ENCODE assay signal across 20 mouse cellular contexts in the genomic region with DNA sequence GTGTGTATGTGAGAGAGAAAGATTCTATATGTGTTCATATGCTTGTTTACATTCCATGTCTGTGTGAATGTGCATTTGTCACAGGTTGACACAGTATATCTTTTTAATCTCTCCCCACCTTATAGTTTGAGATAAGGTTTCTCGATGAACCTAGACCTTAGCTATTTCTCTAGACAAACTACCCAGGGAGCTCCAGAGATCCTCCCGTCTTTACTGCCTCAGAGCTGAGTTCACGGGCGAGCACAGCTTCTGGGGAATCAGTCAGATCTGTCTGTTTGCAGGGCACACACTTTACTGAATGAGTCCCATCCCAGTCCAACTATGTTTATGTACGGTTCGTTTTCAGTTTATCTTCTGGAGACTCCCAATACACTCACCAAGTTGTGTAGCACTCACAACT. TPM values are rescaled to one million over a fixed set of nuclear protein-coding genes. Genes with fewer than 3 reads are reported as not detected.
A peak's percentile ranks its signal among the peaks of the same experiment; 100 is the strongest.
DNase-seq lines count a peak whose midpoint lies in the region; ATAC-seq and TF ChIP-seq lines count a peak whose summit lies in the region.
"Had no signal": no experiment of that assay in that cellular context is flagged by ENCODE, and none has a peak within 500 bp of the region (broad histone marks: within the 10 kb centered on the region; RNA-seq: fewer than 3 reads in every experiment).

No protein-coding gene starts in this region.

- H3K9me3 ChIP-seq in heart, embryonic 10.5 days = no peaks in the 10 kb centered on the region
- H3K9me3 ChIP-seq in midbrain, postnatal 0 days (ENCODE audit: low read length) = no peaks in the 10 kb centered on the region
- no peaks in the 10 kb centered on the region for H3K9me3 ChIP-seq in midbrain, embryonic 15.5 days
- H3K9me3 ChIP-seq: limb, embryonic 15.5 days; midbrain, embryonic 10.5 days; neural tube, embryonic 15.5 days had no signal

- H3K27ac ChIP-seq in heart, adult 2 months = peak overlapping the region; percentile 62
- H3K27ac ChIP-seq in heart, embryonic 10.5 days = no peak overlapping the region
- H3K27ac ChIP-seq in kidney, adult 2 months (ENCODE audit: insufficient read depth, low read depth, low read length) = peak overlapping the region; percentile 35
- no peak overlapping the region for H3K27ac ChIP-seq in midbrain, postnatal 0 days (ENCODE audit: low read depth, low read length)
- H3K27ac ChIP-seq in midbrain, embryonic 15.5 days = no peak overlapping the region
- H3K27ac ChIP-seq: hindbrain, postnatal 0 days; limb, embryonic 15.5 days; midbrain, embryonic 10.5 days; neural tube, embryonic 15.5 days had no signal

- no peak overlapping the region for H3K9ac ChIP-seq in heart, adult 2 months (ENCODE audit: low read depth, low read length)
- H3K9ac ChIP-seq in midbrain, postnatal 0 days (replicated peaks; ENCODE audit: low read length, poor library complexity, severe bottlenecking) = no peak overlapping the region
- H3K9ac ChIP-seq in midbrain, embryonic 15.5 days = no peak overlapping the region
- H3K9ac ChIP-seq: limb, embryonic 15.5 days; neural tube, embryonic 15.5 days had no signal

- TF ChIP-seq CTCF in heart, adult 2 months (IDR thresholded peaks at IDR 0.05) = no peak
- TF ChIP-seq CTCF in kidney, adult 2 months (conservative IDR thresholded peaks at IDR 0.05; ENCODE audit: insufficient read depth, insufficient read length, low read depth, low read length) = no peak
- no peak for TF ChIP-seq CTCF in midbrain, postnatal 0 days (IDR thresholded peaks at IDR 0.05)

- WGBS in heart, adult 2 months = 61% methylated on average over 6 of the region's 6 CpGs
- 70% methylated on average over 6 of the region's 6 CpGs for WGBS in heart, embryonic 10.5 days
- 63% methylated on average over 6 of the region's 6 CpGs for WGBS in kidney, adult 2 months
- 89% methylated on average over 6 of the region's 6 CpGs for WGBS in midbrain, postnatal 0 days
- 89% methylated on average over 6 of the region's 6 CpGs for WGBS in midbrain, embryonic 15.5 days

- H3K27me3 ChIP-seq in heart, adult 2 months (ENCODE audit: control insufficient read depth, insufficient read depth, low read length) = no peaks in the 10 kb centered on the region
- H3K27me3 ChIP-seq in heart, embryonic 10.5 days (ENCODE audit: insufficient read depth, poor library complexity, severe bottlenecking) = no peaks in the 10 kb centered on the region
- H3K27me3 ChIP-seq in kidney, adult 2 months (replicated peaks; ENCODE audit: control insufficient read depth, insufficient read depth, low read length) = no peaks in the 10 kb centered on the region
- H3K27me3 ChIP-seq in midbrain, postnatal 0 days (ENCODE audit: insufficient read depth, low read length) = no peaks in the 10 kb centered on the region
- H3K27me3 ChIP-seq in midbrain, embryonic 15.5 days (replicated peaks) = no peaks in the 10 kb centered on the region
- H3K27me3 ChIP-seq: limb, embryonic 15.5 days; neural tube, embryonic 15.5 days had no signal

- intact Hi-C loops in heart, adult 2 months (cut with DNase I) = loop anchor here (2.0 kb wide), 1 partner anchor 28 kb away; no protein-coding TSS in a partner anchor

- no peak for DNase-seq in heart, adult 2 months
- DNase-seq in heart, embryonic 10.5 days (ENCODE audit: low spot score) = no peak
- DNase-seq in kidney, adult 2 months = no peak
- no peak for DNase-seq in kidney, adult 11 months
- DNase-seq in midbrain, postnatal 0 days (ENCODE audit: low spot score) = no peak
- DNase-seq in right cerebral cortex, postnatal 14 days = no peak
- no peak for DNase-seq in cerebellum, postnatal 4 days (ENCODE audit: low spot score in 2 of 2)
- DNase-seq: cerebellum, adult 11-12 months; cerebellum, postnatal 25 days; heart, adult 18-20 months; right cerebral cortex, postnatal 4 days; thymus, adult 18-20 months had no signal

- no peak overlapping the region for H3K4me3 ChIP-seq in heart, adult 2 months
- H3K4me3 ChIP-seq in heart, embryonic 10.5 days = no peak overlapping the region
- no peak overlapping the region for H3K4me3 ChIP-seq in kidney, adult 2 months (ENCODE audit: insufficient read depth, low read depth, low read length)
- H3K4me3 ChIP-seq in midbrain, postnatal 0 days (ENCODE audit: low read depth, low read length) = no peak overlapping the region
- no peak overlapping the region for H3K4me3 ChIP-seq in midbrain, embryonic 15.5 days
- H3K4me3 ChIP-seq: limb, embryonic 15.5 days; midbrain, embryonic 10.5 days; myocyte; neural tube, embryonic 15.5 days had no signal

- peaks cover 2% of the 10 kb centered on the region for H3K36me3 ChIP-seq in heart, adult 2 months (ENCODE audit: control insufficient read depth, insufficient read depth, low read length)
- H3K36me3 ChIP-seq in heart, embryonic 10.5 days = no peaks in the 10 kb centered on the region
- no peaks in the 10 kb centered on the region for H3K36me3 ChIP-seq in kidney, adult 2 months (ENCODE audit: control insufficient read depth, insufficient read depth, low read length)
- no peaks in the 10 kb centered on the region for H3K36me3 ChIP-seq in midbrain, postnatal 0 days (ENCODE audit: insufficient read depth, low read length)
- H3K36me3 ChIP-seq in midbrain, embryonic 15.5 days (replicated peaks) = no peaks in the 10 kb centered on the region
- H3K36me3 ChIP-seq: limb, embryonic 15.5 days; midbrain, embryonic 10.5 days; neural tube, embryonic 15.5 days had no signal

- 0 out of 2 replicates have a peak, but pooled peaks have one; percentile 7 for ATAC-seq in midbrain, postnatal 0 days (ENCODE audit: low FRiP score)
- no peak for ATAC-seq in midbrain, embryonic 15.5 days (replicated peaks)
- ATAC-seq: forebrain, embryonic 16.5 days; hindbrain, postnatal 0 days had no signal

- H3K79me2 ChIP-seq in heart, adult 2 months (replicated peaks; ENCODE audit: control insufficient read depth, insufficient read depth, low read length) = no peaks in the 10 kb centered on the region

- H3K4me1 ChIP-seq in heart, adult 2 months (ENCODE audit: control insufficient read depth, insufficient read depth, low read length) = peaks cover 16% of the 10 kb centered on the region
- H3K4me1 ChIP-seq in heart, embryonic 10.5 days = peaks cover 10% of the 10 kb centered on the region; the same call in 1 of the 2 replicates
- H3K4me1 ChIP-seq in kidney, adult 2 months (ENCODE audit: control insufficient read depth, insufficient read depth, low read length) = 0 out of 2 replicates have a peak, but pooled peaks cover 3% of the 10 kb centered on the region
- no peaks in the 10 kb centered on the region for H3K4me1 ChIP-seq in midbrain, postnatal 0 days (ENCODE audit: insufficient read depth, low read length)
- H3K4me1 ChIP-seq in midbrain, embryonic 15.5 days = no peaks in the 10 kb centered on the region
- H3K4me1 ChIP-seq: limb, embryonic 15.5 days; midbrain, embryonic 10.5 days; neural tube, embryonic 15.5 days had no signal

- TF ChIP-seq EP300 in heart, adult 2 months (IDR thresholded peaks at IDR 0.05; ENCODE audit: insufficient read depth, low read depth, low read length) = no peak

- H3K4me2 ChIP-seq in midbrain, postnatal 0 days (ENCODE audit: low read depth, low read length, poor library complexity, severe bottlenecking) = no peak overlapping the region
- no peak overlapping the region for H3K4me2 ChIP-seq in midbrain, embryonic 15.5 days
- H3K4me2 ChIP-seq: limb, embryonic 15.5 days; neural tube, embryonic 15.5 days had no signal

- TF ChIP-seq POLR2A in heart, adult 2 months (IDR thresholded peaks at IDR 0.05; ENCODE audit: insufficient read depth, low read depth, low read length) = no peak
- no peak for TF ChIP-seq POLR2A in kidney, adult 2 months (IDR thresholded peaks at IDR 0.05; ENCODE audit: low read depth, low read length)

RNA-seq across cellular contexts. Expression of gene Gm9833, which starts 5.0 kb away (rescaled TPM):
- 1 to 10 TPM; 1.1 to 1.6 TPM for total RNA-seq in heart, adult 2 months (2021)
- 0.14 TPM in 1 of 2 replicates, not detected in the other for polyA plus RNA-seq in heart, adult 2 months (2012; rRNA removed)
- polyA plus RNA-seq in heart, embryonic 10.5 days (2016; fragmentation: Nextera tagmentation; extraction: Ambion mirVana) = 2.8 and 3.1 TPM in 2 replicates
- polyA plus RNA-seq in kidney, adult 2 months (2012; rRNA removed) = 0.16 TPM in 1 of 2 replicates, not detected in the other
- total RNA-seq in midbrain, postnatal 0 days (2014; rRNA removed) = 4.9 and 5.8 TPM in 2 replicates
- 3.9 and 4.3 TPM in 2 replicates for polyA plus RNA-seq in midbrain, postnatal 0 days (2015; fragmentation: Nextera tagmentation; extraction: Ambion mirVana)
- polyA plus RNA-seq in midbrain, embryonic 15.5 days (2015; fragmentation: Nextera tagmentation; extraction: Ambion mirVana) = 7.1 TPM in 2 replicates
- polyA plus RNA-seq: large intestine, adult 2 months had no signal

Comparison
In these comparisons a context has a peak if more than half of its experiments do, and no peak if none do; other contexts are left out.
1. H3K27ac ChIP-seq: peak in heart, adult 2 months (single experiment) and kidney, adult 2 months (single experiment); none in heart, embryonic 10.5 days (single experiment), midbrain, postnatal 0 days (single experiment) and midbrain, embryonic 15.5 days (single experiment).